Mouse (Mus musculus) CH12.LX (cell line): ENCODE data around the gene Mthfd2l.

Experiments used
- CTCF ChIP-seq, 2 experiments: IDR thresholded peaks in 1 of 2; conservative IDR thresholded peaks in 1 of 2; 2 replicates each; pipeline ENCODE4 v1.5.1; 2011 to 2012; ENCODE audit warnings: low read depth in 2 of 2, low read length in 2 of 2, improper control_type of control experiment in 1 of 2, inconsistent platforms in 1 of 2, mild to moderate bottlenecking in 1 of 2, moderate library complexity in 1 of 2
- HCFC1 ChIP-seq: IDR thresholded peaks from 2 replicates; pipeline ENCODE4 v1.6.1; 2012; ENCODE audit warnings: low read depth, mild to moderate bottlenecking, inconsistent platforms, low read length, improper control_type of control experiment
- MAFK ChIP-seq: IDR thresholded peaks from 2 replicates; pipeline ENCODE4 v1.6.1; 2011; ENCODE audit warnings: low read length, improper control_type of control experiment; ENCODE audit not compliant: insufficient replicate concordance
- MAZ ChIP-seq: IDR thresholded peaks from 2 replicates; pipeline ENCODE4 v1.6.1; 2012; ENCODE audit warnings: low read depth, mild to moderate bottlenecking, inconsistent platforms, low read length, improper control_type of control experiment, moderate library complexity
- MEF2A ChIP-seq: IDR thresholded peaks from 2 replicates; pipeline ENCODE4 v1.6.1; 2014; ENCODE audit warnings: low read depth, mild to moderate bottlenecking, inconsistent platforms, low read length, improper control_type of control experiment, borderline replicate concordance
- MXI1 ChIP-seq: IDR thresholded peaks from 2 replicates; pipeline ENCODE4 v1.6.1; 2011; ENCODE audit warnings: mild to moderate bottlenecking, low read depth, low read length, improper control_type of control experiment
- RCOR1 ChIP-seq: conservative IDR thresholded peaks from 2 replicates; pipeline ENCODE4 v1.6.1; 2012; ENCODE audit warnings: low read depth, mild to moderate bottlenecking, inconsistent platforms, low read length, improper control_type of control experiment
- ZNF384 ChIP-seq: IDR thresholded peaks from 2 replicates; pipeline ENCODE4 v1.6.1; 2012; ENCODE audit warnings: low read depth, low read length, improper control_type of control experiment, inconsistent platforms

DNA sequence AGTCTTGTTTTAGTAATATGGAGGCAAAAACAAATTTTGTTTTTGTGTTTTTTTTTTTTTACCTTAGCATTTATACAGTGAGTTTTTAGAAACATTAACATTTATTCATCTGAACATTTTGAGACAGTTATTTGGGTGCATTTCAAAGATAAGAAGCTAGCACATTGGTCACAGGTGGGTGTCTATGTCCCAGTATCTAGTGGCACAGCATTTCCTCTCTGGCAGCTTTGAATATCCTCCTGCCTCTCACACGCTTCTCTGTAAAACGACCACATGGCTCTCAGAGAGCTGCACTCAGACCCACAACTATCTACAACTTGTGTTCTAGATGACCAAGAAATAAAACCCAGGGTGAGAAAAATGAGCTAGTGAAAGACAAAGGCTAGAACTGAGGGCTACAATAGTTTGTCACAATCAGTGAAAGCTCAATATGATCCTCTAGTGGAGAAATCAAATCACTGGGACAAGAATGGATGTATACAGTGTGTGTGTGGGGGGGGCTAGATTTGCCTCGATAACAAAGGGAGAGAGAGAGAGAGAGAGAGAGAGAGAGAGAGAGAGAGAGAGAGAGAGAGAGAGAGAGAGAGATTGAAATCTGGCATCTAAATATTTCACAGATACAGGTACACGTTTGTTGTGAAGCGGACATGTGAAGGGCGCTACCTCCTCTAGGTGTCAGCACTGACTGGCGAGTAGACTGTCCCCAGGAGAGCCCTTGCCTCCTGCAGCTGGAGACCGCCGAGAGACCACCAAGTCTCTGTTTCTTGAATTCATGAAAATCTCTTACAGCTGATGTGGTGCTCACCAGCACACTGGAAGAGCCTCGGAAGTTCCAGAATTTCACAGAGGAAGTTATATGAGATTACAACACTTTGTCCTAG is 28.3 kb upstream of the Mthfd2l start:
- TF ChIP-seq ZNF384 (no peak), CTCF (conservative IDR thresholded peaks at IDR 0.05 in 1 of 2, IDR thresholded peaks at IDR 0.05 in 1 of 2; ENCODE audit: low read depth in 2 of 2, low read length in 2 of 2) (peak in 1 of 2 experiments; percentile 61; a peak in 2 of 4 replicates), HCFC1 (no peak), RCOR1 (no peak), MAZ (no peak), MAFK (no peak), MXI1 (no peak), MEF2A (no peak)
